Mouse (Mus musculus) kidney, embryonic 16.5 days (tissue): ENCODE measurements around the gene Exoc3l. TPM values are rescaled to one million over a fixed set of nuclear protein-coding genes. Genes with fewer than 3 reads are reported as not detected.

ENCODE experiments used
- ATAC-seq: fragments of 200-750 bp; cut with Nextera tagmentation; 2 replicates; pipeline ENCODE4 v1.8.0; 2017; ENCODE audit warnings: moderate TSS enrichment; ENCODE audit not compliant: low FRiP score, low TSS enrichment
- H3K27ac ChIP-seq: fragments of 300-500 bp; sonication (generic); 2 replicates; pipeline ENCODE4 v1.5.1; 2014; ENCODE audit warnings: low read length
- H3K27me3 ChIP-seq: fragments of 300-500 bp; sonication (generic); 2 replicates; pipeline ENCODE4 v1.6.1; 2014; ENCODE audit warnings: low read length, control low read depth, mixed read lengths; ENCODE audit not compliant: insufficient read depth
- H3K36me3 ChIP-seq: fragments of 300-500 bp; sonication (generic); 2 replicates; pipeline ENCODE4 v1.6.1; 2014; ENCODE audit warnings: low read length, control low read depth, mixed read lengths; ENCODE audit not compliant: insufficient read depth
- H3K4me1 ChIP-seq: fragments of 300-500 bp; sonication (generic); 2 replicates; pipeline ENCODE4 v1.6.1; 2014; ENCODE audit warnings: low read length, control low read depth, mixed read lengths; ENCODE audit not compliant: insufficient read depth
- H3K4me2 ChIP-seq: fragments of 300-500 bp; sonication (generic); replicated peaks from 2 replicates; pipeline ENCODE4 v1.6.1; 2014; ENCODE audit warnings: low read depth, low read length
- H3K4me3 ChIP-seq: fragments of 300-500 bp; sonication (generic); 2 replicates; pipeline ENCODE4 v1.5.1; 2014; ENCODE audit warnings: mild to moderate bottlenecking, low read length
- H3K9ac ChIP-seq: fragments of 300-500 bp; sonication (generic); replicated peaks from 2 replicates; pipeline ENCODE4 v1.6.1; 2014; ENCODE audit warnings: low read length
- H3K9me3 ChIP-seq: fragments of 300-500 bp; sonication (generic); 2 replicates; pipeline ENCODE4 v1.6.1; 2016; ENCODE audit warnings: low read length, control low read depth
- WGBS: fragments of 180-500 bp; shearing (Covaris S2); extraction: QIAGEN DNeasy Blood & Tissue Kit; methylation state at CpG from one replicate; pipeline ENCODE4 v1.1.7; 2014; 5-methylcytosine and 5-hydroxymethylcytosine counted together
- polyA plus RNA-seq: library from polyadenylated mRNA; unstranded; fragments of >200 nt; fragmentation: Nextera tagmentation; extraction: Ambion mirVana; gene quantifications from 2 replicates; pipeline ENCODE4 v1.2.1, GENCODE M21; 2015

Exoc3l gene
- polyA plus RNA-seq, 1 experiment from 2014 or later, result 32.1 TPM

DNA sequence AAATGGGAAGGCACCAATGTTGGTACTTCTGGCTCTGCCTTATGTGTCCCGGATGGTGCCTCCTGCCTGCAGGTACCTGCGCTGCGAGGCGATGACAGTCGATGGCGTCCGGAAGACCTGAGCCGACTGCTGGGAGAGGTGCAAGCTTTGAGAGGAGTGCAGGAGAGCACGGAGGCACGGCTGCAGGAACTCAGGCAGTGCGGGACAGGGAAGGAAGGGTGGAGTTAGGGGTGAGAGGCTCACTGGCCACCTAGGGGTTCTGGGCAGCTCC is 25.1 kb downstream of the Exoc3l start:
- Histone ChIP-seq H3K4me2 (no peak overlapping the region), H3K9ac (no peak overlapping the region), H3K27me3 (peaks cover 99% of the 10 kb centered on the region), H3K4me1 (peaks cover 35% of the 10 kb centered on the region), H3K27ac (no peak overlapping the region), H3K36me3 (no peaks in the 10 kb centered on the region), H3K4me3 (peak overlapping the region; percentile 19; the same call in 1 of the 2 replicates), H3K9me3 (no peaks in the 10 kb centered on the region)
- ATAC-seq, result no peak
- 1% methylated on average over 11 of the region's 11 CpGs for WGBS

DNA sequence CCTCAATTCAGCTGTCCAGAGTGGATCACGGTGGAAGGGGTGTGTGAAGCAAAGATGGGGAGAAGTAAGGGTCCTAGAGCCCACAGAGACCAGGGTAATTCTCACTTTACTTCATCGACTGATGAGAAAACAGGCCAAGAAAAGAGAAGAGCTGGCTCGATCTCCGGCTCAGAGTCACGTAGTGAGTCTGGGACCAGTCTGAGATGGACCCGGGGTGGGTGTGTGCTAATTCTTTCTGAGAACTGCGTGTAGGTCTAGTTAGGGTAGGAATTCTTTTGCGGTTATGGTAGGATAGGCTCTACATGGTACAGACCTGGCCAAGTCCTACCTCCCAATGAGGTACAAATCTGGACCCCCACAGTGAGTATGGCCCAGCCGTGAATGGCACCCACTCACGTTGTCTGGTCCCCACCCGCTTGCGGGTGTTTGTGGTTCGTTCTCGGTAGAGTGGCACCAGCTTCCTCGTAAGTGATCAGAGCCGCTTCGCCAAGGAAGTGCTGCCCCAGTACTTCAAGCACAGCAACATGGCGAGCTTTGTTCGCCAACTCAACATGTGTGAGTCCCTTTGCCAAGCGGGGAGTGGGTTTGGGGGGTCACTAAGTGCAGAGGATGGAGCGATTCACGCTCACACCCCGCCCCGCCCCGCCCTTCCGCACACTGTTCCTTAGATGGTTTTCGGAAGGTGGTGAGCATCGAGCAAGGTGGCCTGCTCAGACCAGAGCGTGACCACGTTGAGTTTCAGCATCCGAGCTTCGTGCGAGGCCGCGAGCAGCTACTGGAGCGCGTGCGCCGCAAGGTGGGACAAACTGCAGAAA is 25.6 kb downstream of the Exoc3l start:
- peaks cover 34% of the 10 kb centered on the region for H3K4me1 ChIP-seq
- no peak for ATAC-seq
- no peaks in the 10 kb centered on the region for H3K36me3 ChIP-seq
- H3K4me2 ChIP-seq, result peak overlapping the region; percentile 84
- H3K9ac ChIP-seq, result peak overlapping the region; percentile 60; the same call in 1 of the 2 replicates
- H3K27ac ChIP-seq, result no peak overlapping the region
- peaks cover 99% of the 10 kb centered on the region for H3K27me3 ChIP-seq
- whole genome bisulfite sequencing, result 4% methylated on average over 39 of the region's 39 CpGs
- no peaks in the 10 kb centered on the region for H3K9me3 ChIP-seq
- peak overlapping the region; percentile 47 for H3K4me3 ChIP-seq

DNA sequence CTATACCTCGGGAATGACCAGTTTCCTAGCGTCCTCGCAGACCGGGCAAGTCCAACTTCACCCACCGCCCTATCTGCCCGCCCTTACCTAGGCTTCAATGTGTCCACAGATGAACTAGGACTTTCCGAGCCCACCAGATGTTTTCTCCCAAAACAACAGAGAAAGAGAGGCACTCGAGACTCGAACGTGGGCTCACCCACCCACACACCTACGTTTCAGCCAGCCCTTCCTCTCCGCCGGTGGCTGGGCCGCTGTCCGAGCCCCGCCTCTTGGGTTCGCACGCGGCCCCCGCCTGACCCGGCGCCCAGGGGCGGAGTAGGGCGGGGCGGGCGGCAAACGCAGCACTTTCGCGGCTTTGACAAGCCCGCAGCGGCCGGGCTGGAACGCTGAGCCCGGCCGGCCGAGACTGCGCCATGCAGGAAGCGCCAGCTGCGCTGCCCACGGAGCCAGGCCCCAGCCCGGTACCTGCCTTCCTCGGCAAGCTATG is 26.4 kb downstream of the Exoc3l start, which contains the start of gene Hsf4:
Gene Hsf4, plus strand, starts transcription at position 341 of the 487 bp plus-strand sequence.
- ATAC-seq, result no peak
- peak within 1 kb of the TSS; percentile 47 for H3K4me3 ChIP-seq
- WGBS, result under 1% methylated on average over 41 of the region's 42 CpGs
- H3K4me2 ChIP-seq, result peak within 1 kb of the TSS; percentile 84
- peaks cover 97% of the 10 kb centered on the region for H3K27me3 ChIP-seq
- no peaks in the 10 kb centered on the region for H3K36me3 ChIP-seq
- H3K4me1 ChIP-seq, result peaks cover 41% of the 10 kb centered on the region
- H3K9ac ChIP-seq, result peak within 1 kb of the TSS; percentile 60
- H3K9me3 ChIP-seq, result no peaks in the 10 kb centered on the region
- H3K27ac ChIP-seq, result no peak within 1 kb of the TSS

DNA sequence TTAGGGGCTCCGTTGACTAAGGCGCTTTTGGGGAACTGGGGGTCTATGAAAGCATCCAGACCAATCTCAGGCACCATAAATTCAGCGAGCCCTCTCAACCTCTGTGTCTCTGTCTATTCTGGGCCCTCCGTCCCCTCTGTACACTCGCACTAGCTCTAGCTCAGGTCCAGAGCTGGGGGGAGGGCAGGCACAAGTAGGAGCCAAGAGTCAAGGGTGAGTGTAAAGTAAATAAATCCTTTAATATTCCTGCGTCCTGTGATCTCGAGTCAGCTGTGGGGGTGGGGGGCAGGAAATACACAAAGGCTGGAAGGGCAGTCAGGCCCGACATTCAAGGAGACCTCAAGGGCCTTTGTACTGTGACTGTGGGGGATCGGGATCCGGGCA is 26.8 kb downstream of the Exoc3l start:
- H3K36me3 ChIP-seq, result no peaks in the 10 kb centered on the region
- H3K9ac ChIP-seq, result peak overlapping the region; percentile 60
- H3K4me2 ChIP-seq, result peak overlapping the region; percentile 84
- WGBS, result 2% methylated on average over 10 of the region's 10 CpGs
- peaks cover 92% of the 10 kb centered on the region for H3K27me3 ChIP-seq
- peak overlapping the region; percentile 47 for H3K4me3 ChIP-seq
- peaks cover 42% of the 10 kb centered on the region for H3K4me1 ChIP-seq
- H3K27ac ChIP-seq, result no peak overlapping the region
- H3K9me3 ChIP-seq, result no peaks in the 10 kb centered on the region
- no peak for ATAC-seq

DNA sequence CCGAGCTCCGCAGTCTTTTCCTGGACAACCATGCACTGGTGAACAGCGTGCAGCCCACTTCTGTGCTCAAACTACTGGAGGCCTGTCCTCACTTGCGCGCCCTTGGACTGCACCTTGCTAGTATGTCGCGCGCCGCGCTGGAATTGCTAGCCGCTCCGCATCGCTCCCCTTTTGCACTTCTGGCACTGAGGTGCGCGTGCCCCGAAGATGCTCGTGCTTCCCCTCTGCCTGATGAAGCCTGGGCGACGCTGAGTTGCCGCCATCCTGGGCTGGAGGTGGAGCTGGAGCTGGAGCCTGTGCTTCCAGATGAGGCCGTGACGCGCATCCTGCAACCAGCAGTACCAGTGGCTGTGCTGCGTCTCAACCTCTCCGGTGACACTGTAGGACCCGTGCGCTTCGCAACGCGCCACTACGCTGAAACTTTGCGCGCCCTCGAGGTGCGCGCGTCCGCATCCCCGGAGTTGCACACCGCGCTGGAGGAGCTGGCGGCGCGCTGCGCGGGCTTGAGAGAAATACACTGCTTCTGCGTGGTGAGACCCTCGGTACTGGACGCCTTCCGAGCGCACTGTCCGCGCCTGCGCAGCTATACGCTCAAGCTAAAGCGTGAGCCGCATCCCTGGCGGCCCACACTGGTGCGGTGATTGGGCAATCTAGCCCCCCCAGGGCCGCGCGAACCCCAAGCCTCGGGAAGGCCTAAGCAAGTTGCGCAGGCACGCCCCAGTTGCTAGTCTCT is 27.4 kb downstream of the Exoc3l start:
- peak; percentile 21; the same call in 1 of the 2 replicates for ATAC-seq
- Histone ChIP-seq H3K9ac (peak overlapping the region; percentile 60), H3K9me3 (no peaks in the 10 kb centered on the region), H3K27ac (no peak overlapping the region), H3K4me2 (peak overlapping the region; percentile 84), H3K4me3 (peak overlapping the region; percentile 47), H3K36me3 (no peaks in the 10 kb centered on the region), H3K4me1 (peaks cover 46% of the 10 kb centered on the region), H3K27me3 (peaks cover 87% of the 10 kb centered on the region)
- WGBS, result under 1% methylated on average over 65 of the region's 65 CpGs

DNA sequence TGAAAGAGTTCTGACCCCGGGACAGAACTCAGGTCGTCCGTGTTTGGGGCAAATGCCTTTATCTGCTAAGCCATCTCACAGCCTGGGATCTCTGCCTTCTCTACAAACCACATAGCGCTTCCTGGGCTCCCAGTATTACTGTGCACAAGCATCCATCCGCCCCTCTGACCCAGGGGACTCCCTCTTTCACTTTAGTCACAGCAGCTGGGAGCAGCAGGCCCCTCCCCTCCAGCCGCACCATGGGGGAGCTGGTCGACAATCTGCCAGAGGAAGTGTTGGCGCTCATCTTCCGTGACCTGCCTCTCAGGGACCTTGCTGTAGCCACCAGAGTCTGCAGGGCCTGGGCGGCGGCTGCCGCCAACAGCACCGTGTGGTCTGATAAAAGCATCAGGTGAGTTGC is 29.1 kb downstream of the Exoc3l start:
- H3K4me1 ChIP-seq, result peaks cover 46% of the 10 kb centered on the region
- no peak overlapping the region for H3K9ac ChIP-seq
- no peak overlapping the region for H3K27ac ChIP-seq
- no peak for ATAC-seq
- H3K36me3 ChIP-seq, result no peaks in the 10 kb centered on the region
- H3K4me3 ChIP-seq, result no peak overlapping the region
- WGBS, result 27% methylated on average over 13 of the region's 13 CpGs
- H3K27me3 ChIP-seq, result peaks cover 83% of the 10 kb centered on the region
- H3K4me2 ChIP-seq, result no peak overlapping the region
- H3K9me3 ChIP-seq, result no peaks in the 10 kb centered on the region

DNA sequence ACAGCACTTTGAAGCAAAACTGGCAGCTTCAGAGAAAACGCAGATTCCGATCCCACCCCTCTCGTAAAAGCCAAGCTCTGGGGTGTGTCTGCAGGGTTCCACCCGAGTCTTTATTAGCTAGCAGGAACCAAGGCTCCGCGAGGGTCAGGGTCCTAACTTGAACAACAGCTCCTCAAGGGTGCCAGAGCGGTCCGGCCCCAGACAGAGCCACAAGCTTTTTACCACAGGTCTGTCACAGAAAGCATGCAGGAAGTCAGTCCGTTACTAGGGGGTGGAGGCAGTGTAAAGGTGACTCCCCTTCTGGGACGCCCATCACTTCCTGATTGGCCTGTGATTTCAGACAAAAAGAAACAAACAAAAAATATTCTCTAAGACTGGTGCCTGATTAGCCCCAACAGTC is 30.8 kb downstream of the Exoc3l start:
- Histone ChIP-seq H3K9me3 (peaks cover 3% of the 10 kb centered on the region; the same call in 1 of the 2 replicates), H3K27me3 (peaks cover 83% of the 10 kb centered on the region), H3K4me2 (peak overlapping the region; percentile 94), H3K36me3 (no peaks in the 10 kb centered on the region), H3K4me1 (peaks cover 37% of the 10 kb centered on the region), H3K4me3 (peak overlapping the region; percentile 82), H3K9ac (peak overlapping the region; percentile 79), H3K27ac (no peak overlapping the region)
- no peak for ATAC-seq
- 6% methylated on average over 10 of the region's 10 CpGs for WGBS

DNA sequence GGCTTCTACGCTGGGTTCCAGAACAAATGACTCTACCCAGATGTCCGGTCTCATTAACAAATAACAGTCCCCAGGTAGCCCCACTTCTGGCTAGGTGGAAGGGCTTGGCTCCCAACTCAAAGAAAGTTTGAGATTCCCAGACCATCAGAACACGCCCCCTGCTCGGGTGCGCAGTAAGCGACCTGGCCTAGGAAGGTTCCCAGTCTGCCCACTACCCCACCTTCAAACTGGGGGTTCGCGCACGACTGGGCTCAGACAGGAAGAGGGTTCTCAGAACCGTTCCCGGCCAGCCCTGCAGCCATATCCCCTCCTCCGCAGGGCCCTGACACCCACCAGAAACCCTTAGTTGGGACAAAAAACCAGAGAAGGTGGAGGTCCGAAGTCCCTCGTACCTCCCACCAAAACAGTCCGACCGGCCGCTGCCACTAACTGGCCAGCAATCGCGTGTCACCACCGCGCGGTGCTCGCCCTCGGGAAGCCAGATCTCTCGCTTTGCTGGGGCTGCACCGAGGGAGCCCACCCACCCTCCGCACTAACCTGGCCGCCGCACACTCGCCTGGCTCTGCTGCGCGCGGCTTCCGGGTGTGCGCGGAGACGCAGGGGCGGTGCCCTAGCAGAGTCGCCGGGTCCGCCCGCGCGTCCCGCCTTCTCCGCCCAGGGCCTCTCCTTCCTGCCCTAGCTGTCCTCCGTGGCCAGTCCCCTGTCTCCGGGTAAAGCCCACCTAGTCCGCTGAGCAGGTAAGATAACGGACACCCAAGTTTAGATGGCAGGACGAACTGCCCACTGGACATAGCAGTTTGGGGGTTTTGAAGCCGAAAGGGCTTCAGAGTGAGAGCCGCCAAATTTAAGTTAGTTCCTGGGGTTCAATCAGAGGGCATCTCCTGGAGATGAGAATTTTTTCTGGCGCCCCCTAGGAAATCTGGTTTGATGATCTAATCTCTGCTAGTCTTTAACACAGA is 31.6 kb downstream of the Exoc3l start, which contains the start of the genes Tradd and Fbxl8:
Gene Tradd, minus strand, starts transcription at position 586 of the 959 bp plus-strand sequence.
Gene Fbxl8, plus strand, starts transcription at position 625 of the 959 bp plus-strand sequence.
- peaks cover 3% of the 10 kb centered on the region; the same call in 1 of the 2 replicates for H3K9me3 ChIP-seq
- H3K9ac ChIP-seq, result peak within 1 kb of the TSS; percentile 79
- H3K4me3 ChIP-seq, result peak within 1 kb of the TSS; percentile 82
- ATAC-seq, result peak; percentile 75
- H3K27ac ChIP-seq, result no peak within 1 kb of the TSS
- H3K36me3 ChIP-seq, result no peaks in the 10 kb centered on the region
- H3K27me3 ChIP-seq, result peaks cover 81% of the 10 kb centered on the region
- H3K4me2 ChIP-seq, result peak within 1 kb of the TSS; percentile 94
- WGBS, result 1% methylated on average over 50 of the region's 54 CpGs
- H3K4me1 ChIP-seq, result peaks cover 36% of the 10 kb centered on the region
